Mouse (Mus musculus) intestine, embryonic 15.5 days (tissue): Measurements from ENCODE around the gene Tmem210. TPM values are rescaled to one million over a fixed set of nuclear protein-coding genes. Genes with fewer than 3 reads are reported as not detected.

Experiments
- ATAC-seq: fragments of 200-750 bp; cut with Nextera tagmentation; 2 replicates; pipeline ENCODE4 v1.8.0; 2017; ENCODE audit warnings: moderate TSS enrichment, moderate library complexity
- H3K27ac ChIP-seq: fragments of 300-500 bp; sonication (generic); 2 replicates; pipeline ENCODE4 v1.5.1; 2015; ENCODE audit warnings: mild to moderate bottlenecking, inconsistent platforms
- H3K27me3 ChIP-seq: fragments of 300-500 bp; sonication (generic); replicated peaks from 2 replicates; pipeline ENCODE4 v1.6.1; 2015; ENCODE audit warnings: inconsistent platforms
- H3K36me3 ChIP-seq: fragments of 300-500 bp; sonication (generic); 2 replicates; pipeline ENCODE4 v1.6.1; 2015; ENCODE audit warnings: inconsistent platforms
- H3K4me1 ChIP-seq: fragments of 300-500 bp; sonication (generic); replicated peaks from 2 replicates; pipeline ENCODE4 v1.6.1; 2015; ENCODE audit warnings: inconsistent platforms
- H3K4me2 ChIP-seq: fragments of 300-500 bp; sonication (generic); replicated peaks from 2 replicates; pipeline ENCODE4 v1.6.1; 2015; ENCODE audit warnings: mild to moderate bottlenecking, inconsistent platforms
- H3K4me3 ChIP-seq: fragments of 300-500 bp; sonication (generic); replicated peaks from 2 replicates; pipeline ENCODE4 v1.5.1; 2015; ENCODE audit warnings: inconsistent platforms
- H3K9ac ChIP-seq: fragments of 300-500 bp; sonication (generic); 2 replicates; pipeline ENCODE4 v1.6.1; 2015; ENCODE audit warnings: inconsistent platforms
- H3K9me3 ChIP-seq: fragments of 300-500 bp; sonication (generic); 2 replicates; pipeline ENCODE4 v1.6.1; 2016; ENCODE audit warnings: inconsistent platforms
- WGBS: fragments of 180-500 bp; shearing (Covaris S2); methylation state at CpG from one replicate; pipeline ENCODE4 v1.1.7; 2015; 5-methylcytosine and 5-hydroxymethylcytosine counted together
- polyA plus RNA-seq: library from polyadenylated mRNA; unstranded; fragments of >200 nt; fragmentation: Nextera tagmentation; extraction: Ambion mirVana; gene quantifications from 2 replicates; pipeline ENCODE4 v1.2.1, GENCODE M21; 2015

The Tmem210 gene
- polyA plus RNA-seq: not detected in 2 replicates

DNA sequence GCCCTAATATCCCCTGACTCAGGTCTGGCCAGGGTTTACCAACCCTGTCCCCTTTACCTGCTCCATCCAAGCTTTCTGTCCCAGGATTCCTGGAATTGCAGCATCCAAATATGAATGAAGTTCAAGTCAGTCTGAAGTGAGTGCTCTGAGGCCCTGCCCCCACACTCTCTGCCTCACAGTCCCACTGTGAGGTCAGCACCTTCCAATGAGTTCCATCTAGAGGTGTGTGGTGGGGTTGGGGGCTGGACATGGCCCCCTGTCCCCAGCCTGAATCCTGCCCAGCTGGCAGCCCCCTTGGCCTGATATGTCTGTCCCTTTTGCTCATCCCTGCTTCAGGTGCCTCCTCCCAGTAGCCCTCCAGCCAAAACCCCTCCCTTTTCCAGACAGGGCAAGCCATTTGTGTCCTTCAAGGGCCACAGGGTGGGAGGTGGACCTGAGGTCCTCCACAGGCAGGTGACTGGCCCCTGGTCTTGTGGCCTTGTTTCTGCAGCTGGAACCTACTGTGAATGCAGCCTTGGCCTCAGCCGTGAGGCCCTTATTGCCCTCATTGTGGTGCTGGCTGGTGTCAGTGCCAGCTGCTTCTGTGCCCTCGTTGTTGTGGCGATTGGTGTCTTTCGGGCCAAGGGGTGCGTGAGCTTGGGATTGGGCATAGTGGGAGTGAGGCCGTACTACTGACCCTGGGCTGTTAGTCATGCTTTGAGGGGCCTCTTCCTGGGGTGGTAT lies at the start of gene Tmem210:
Gene Tmem210, plus strand, starts transcription at position 219 of the 723 bp plus-strand sequence.
- peaks cover 29% of the 10 kb centered on the region for H3K4me1 ChIP-seq
- peak within 1 kb of the TSS; percentile 17 for H3K4me2 ChIP-seq
- H3K27me3 ChIP-seq: peaks cover 53% of the 10 kb centered on the region
- H3K36me3 ChIP-seq: peaks cover 17% of the 10 kb centered on the region
- no peak within 1 kb of the TSS for H3K4me3 ChIP-seq
- no peaks in the 10 kb centered on the region for H3K9me3 ChIP-seq
- H3K9ac ChIP-seq: no peak within 1 kb of the TSS; the same call in 1 of the 2 replicates
- WGBS: 89% methylated on average over 6 of the region's 6 CpGs
- peak within 1 kb of the TSS; percentile 71 for H3K27ac ChIP-seq
- no peak for ATAC-seq

DNA sequence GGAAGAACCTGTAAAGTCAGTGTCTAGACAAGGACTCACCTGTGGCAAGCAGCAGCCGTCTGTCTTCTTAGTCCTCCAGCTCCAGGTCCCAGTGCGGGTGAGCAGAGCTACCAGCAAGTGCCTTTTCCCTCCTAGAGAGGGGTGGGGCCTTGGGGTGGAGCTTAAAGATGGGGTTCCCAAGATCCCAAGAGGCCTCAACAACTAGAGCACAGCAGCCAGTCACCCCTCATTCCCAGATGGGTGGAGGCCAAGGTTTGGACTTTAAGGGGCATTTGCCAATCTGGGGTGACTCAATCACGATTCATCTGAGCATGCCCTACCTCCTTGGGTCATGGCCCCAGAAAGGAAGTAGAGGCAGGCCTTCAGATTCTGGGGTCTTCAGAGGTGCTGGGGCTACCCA lies 48.2 kb upstream of the Tmem210 start:
- H3K9ac ChIP-seq: no peak overlapping the region
- WGBS: 96% methylated on average over 3 of the region's 3 CpGs

DNA sequence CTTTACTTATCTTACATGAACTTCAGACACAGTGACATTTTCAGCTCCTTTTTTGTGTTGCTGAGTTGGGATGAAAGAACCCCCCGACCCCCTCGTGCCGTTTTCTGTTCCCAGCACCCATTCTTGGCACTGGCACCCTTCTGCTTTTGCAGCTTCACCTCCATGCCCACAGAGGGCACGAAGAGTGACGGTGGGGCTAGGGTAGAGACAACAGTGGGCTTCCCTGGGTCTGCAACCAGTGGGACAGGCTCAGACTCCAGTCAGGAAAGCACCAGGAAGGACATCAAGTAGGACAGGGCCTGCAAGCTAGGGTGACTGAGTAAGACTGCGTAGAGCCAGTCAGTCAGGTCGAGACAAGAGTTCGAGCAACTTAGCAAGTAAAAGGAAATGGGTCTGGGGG lies 47.6 kb upstream of the Tmem210 start:
- Histone ChIP-seq H3K4me1 (peaks cover 18% of the 10 kb centered on the region), H3K27me3 (peaks cover 6% of the 10 kb centered on the region), H3K4me3 (peak overlapping the region; percentile 55), H3K9me3 (no peaks in the 10 kb centered on the region), H3K27ac (peak overlapping the region; percentile 72; the same call in 1 of the 2 replicates), H3K4me2 (peak overlapping the region; percentile 97), H3K9ac (0 out of 2 replicates have a peak overlapping the region, but pooled peaks have one; percentile 15), H3K36me3 (no peaks in the 10 kb centered on the region)
- peak; percentile 10; the same call in 1 of the 2 replicates for ATAC-seq
- 51% methylated on average over 8 of the region's 8 CpGs for WGBS

More for the DNA sequence above, 48.2 kb upstream of the Tmem210 start:
- Histone ChIP-seq H3K4me1 (peaks cover 18% of the 10 kb centered on the region), H3K4me2 (no peak overlapping the region), H3K4me3 (no peak overlapping the region), H3K27ac (no peak overlapping the region), H3K27me3 (peaks cover 6% of the 10 kb centered on the region), H3K9me3 (no peaks in the 10 kb centered on the region), H3K36me3 (no peaks in the 10 kb centered on the region)
- ATAC-seq: no peak

DNA sequence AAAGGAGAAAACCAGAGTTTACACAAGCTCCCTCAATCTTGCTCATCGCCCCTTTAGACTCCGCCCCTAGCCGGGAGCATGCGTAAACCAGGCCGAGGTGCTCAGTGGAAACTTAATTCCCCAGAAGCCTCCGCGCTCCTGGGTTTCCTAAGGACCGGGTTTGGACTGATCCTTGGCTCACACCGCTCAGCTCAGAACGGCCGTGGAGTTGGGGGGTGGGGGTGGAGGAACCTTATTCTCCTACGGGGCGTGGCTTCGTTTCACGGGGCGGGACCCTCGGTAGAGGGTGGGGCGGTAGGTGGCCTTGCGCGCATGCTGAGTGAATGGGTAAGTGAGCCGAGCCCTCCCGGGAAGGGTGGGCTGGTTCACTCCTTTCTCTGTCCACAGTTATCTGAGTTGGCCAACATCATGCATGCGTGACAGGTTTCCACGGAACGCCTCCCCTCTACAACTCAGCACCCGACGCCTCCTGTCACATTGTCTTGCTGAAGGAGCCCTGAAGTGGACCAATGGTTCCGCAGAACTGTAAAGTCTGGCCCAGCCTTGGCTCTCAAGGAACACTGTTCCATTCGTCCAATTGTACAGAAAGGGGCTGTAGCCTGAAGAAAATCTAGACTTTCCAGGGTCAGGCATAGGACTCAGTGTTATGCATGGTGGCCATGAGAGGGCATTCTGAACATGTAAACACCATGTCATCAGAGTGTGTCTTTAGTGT lies 47.1 kb upstream of the Tmem210 start:
- 0 out of 2 replicates have a peak overlapping the region, but pooled peaks have one; percentile 15 for H3K9ac ChIP-seq

DNA sequence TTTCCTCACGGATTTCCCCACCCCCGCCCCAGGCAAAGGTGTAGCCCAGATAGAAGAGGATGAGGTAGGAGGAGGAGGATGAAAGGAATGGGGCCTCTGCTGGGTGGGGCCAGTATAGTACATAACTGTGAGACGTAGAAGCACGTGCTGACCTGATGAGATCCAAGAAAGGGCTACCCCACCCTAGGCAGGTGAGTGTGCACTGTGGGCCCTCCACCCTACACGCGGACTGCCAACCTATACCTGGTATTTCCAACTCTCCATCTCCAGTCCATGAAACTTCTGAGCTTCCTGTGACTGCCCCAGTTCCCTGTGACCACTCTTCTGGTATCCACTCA lies 46.5 kb upstream of the Tmem210 start:
- Histone ChIP-seq H3K27ac (peak overlapping the region; percentile 72; the same call in 1 of the 2 replicates), H3K9ac (peak overlapping the region; percentile 57; the same call in 1 of the 2 replicates), H3K4me2 (peak overlapping the region; percentile 97), H3K4me1 (peaks cover 20% of the 10 kb centered on the region), H3K36me3 (no peaks in the 10 kb centered on the region), H3K4me3 (peak overlapping the region; percentile 55), H3K27me3 (peaks cover 6% of the 10 kb centered on the region), H3K9me3 (no peaks in the 10 kb centered on the region)
- WGBS: 12% methylated on average over 6 of the region's 6 CpGs
- peak; percentile 63 for ATAC-seq

More for the DNA sequence above, 47.1 kb upstream of the Tmem210 start:
- peak overlapping the region; percentile 97 for H3K4me2 ChIP-seq
- peak overlapping the region; percentile 55 for H3K4me3 ChIP-seq
- peak overlapping the region; percentile 72 for H3K27ac ChIP-seq
- no peaks in the 10 kb centered on the region for H3K36me3 ChIP-seq
- peaks cover 6% of the 10 kb centered on the region for H3K27me3 ChIP-seq
- H3K4me1 ChIP-seq: peaks cover 20% of the 10 kb centered on the region
- H3K9me3 ChIP-seq: no peaks in the 10 kb centered on the region
- ATAC-seq: peak; percentile 80
- WGBS: 2% methylated on average over 29 of the region's 29 CpGs

DNA sequence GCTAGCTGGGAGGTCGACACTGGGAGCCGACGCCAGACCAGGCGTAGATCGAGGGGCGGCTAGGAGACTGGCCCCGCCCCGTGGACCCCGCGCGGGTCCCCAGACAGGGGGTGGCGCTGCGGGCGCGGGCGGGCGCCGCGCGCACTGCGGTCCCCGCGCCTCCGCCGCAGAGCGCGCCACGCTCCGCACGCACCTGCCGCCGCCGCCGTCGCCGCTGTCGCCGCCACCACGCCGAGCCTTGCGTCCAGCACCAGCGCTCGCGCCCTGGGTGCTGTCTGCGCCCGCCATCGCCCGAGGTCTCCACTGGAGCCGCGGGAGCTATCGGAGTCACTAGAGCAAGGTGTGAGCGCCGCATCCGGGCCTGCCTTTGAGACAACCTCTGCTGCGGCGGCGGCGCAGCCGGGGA lies 45.8 kb upstream of the Tmem210 start, which contains the start of the genes Rnf208 and Cysrt1:
Gene Rnf208, plus strand, starts transcription at position 155 of the 406 bp plus-strand sequence.
Gene Cysrt1, minus strand, starts transcription at position 352 of the 406 bp plus-strand sequence.
- Histone ChIP-seq H3K9ac (peak within 1 kb of the TSS; percentile 57), H3K36me3 (no peaks in the 10 kb centered on the region), H3K27ac (peak within 1 kb of the TSS; percentile 72), H3K4me3 (peak within 1 kb of the TSS; percentile 55), H3K4me1 (peaks cover 23% of the 10 kb centered on the region), H3K9me3 (no peaks in the 10 kb centered on the region), H3K27me3 (peaks cover 6% of the 10 kb centered on the region), H3K4me2 (peak within 1 kb of the TSS; percentile 97)
- WGBS: under 1% methylated on average over 51 of the region's 59 CpGs
- ATAC-seq: no peak

DNA sequence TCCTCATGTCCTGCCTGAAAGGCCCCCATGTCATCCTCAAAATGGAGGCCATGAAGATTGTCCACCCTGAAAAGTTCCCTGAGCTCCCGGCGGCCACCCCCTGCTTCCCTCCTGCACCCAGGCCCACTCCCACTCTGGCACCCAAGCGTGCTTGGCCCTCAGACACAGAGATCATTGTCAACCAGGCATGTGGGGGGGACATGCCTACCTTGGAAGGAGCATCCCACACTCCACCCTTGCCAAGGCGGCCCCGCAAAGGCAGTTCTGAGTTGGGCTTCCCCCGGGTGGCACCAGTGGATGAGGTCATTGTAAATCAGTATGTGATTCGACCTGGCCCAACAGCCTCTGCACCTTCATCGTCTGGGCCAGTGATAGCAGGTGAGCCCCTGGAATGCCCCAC lies 44.6 kb upstream of the Tmem210 start:
- no peak for ATAC-seq
- H3K36me3 ChIP-seq: 0 out of 2 replicates have a peak, but pooled peaks cover 3% of the 10 kb centered on the region
- H3K27ac ChIP-seq: no peak overlapping the region
- 0 out of 2 replicates have a peak overlapping the region, but pooled peaks have one; percentile 55 for H3K4me3 ChIP-seq
- WGBS: 67% methylated on average over 8 of the region's 8 CpGs
- H3K9ac ChIP-seq: no peak overlapping the region
- H3K4me2 ChIP-seq: peak overlapping the region; percentile 97
- no peaks in the 10 kb centered on the region for H3K9me3 ChIP-seq
- peaks cover 17% of the 10 kb centered on the region for H3K4me1 ChIP-seq
- H3K27me3 ChIP-seq: peaks cover 6% of the 10 kb centered on the region

- H3K4me1 ChIP-seq: peaks cover 17% of the 10 kb centered on the region
- 0 out of 2 replicates have a peak overlapping the region, but pooled peaks have one; percentile 8 for H3K9ac ChIP-seq
- no peak for ATAC-seq
- peaks cover 6% of the 10 kb centered on the region for H3K27me3 ChIP-seq
- no peak overlapping the region for H3K4me3 ChIP-seq
- H3K36me3 ChIP-seq: peaks cover 9% of the 10 kb centered on the region; the same call in 1 of the 2 replicates
- H3K4me2 ChIP-seq: no peak overlapping the region
- H3K9me3 ChIP-seq: no peaks in the 10 kb centered on the region
- 87% methylated on average over 4 of the region's 4 CpGs for WGBS
- H3K27ac ChIP-seq: no peak overlapping the region
Measured at GRCm38 (mm10) chr2:25244144-25244543, 43.8 kb upstream of the Tmem210 start.

GRCm38 (mm10) chr2:25246183-25247072 lies 41.5 kb upstream of the Tmem210 start, which contains the start of gene AL732309.1:
TSS of gene AL732309.1 (minus strand) at chr2:25246863.
- Histone ChIP-seq H3K27ac (peak within 1 kb of the TSS; percentile 36; the same call in 1 of the 2 replicates), H3K27me3 (peaks cover 6% of the 10 kb centered on the region), H3K4me3 (no peak within 1 kb of the TSS), H3K4me2 (peak within 1 kb of the TSS; percentile 24; the same call in 1 of the 2 replicates), H3K9ac (no peak within 1 kb of the TSS), H3K4me1 (peaks cover 11% of the 10 kb centered on the region), H3K36me3 (peaks cover 18% of the 10 kb centered on the region), H3K9me3 (no peaks in the 10 kb centered on the region)
- ATAC-seq: peak; percentile 74
- 80% methylated on average over 10 of the region's 10 CpGs for WGBS

DNA sequence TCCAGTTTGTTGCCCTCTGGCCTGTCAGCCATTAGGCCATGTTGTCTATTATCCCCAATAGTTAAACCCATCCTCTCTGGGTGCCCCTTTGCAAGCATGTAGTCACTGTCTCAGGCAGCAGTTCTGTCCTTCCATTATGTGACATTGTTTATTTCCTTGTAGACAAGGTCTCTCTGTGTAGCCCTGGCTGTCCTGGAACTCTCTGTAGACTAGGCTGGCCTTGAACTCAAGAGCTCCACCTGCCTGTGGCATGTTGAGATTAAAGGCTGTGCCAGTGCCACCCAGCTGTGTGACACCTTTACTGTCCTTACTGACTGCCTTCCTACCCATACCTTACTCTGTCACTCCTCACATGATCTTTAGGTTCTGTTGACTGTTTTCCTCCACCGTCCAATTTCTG lies 35.6 kb upstream of the Tmem210 start:
- no peak overlapping the region for H3K27ac ChIP-seq
- no peak overlapping the region for H3K4me3 ChIP-seq
- no peak overlapping the region for H3K9ac ChIP-seq
- no peaks in the 10 kb centered on the region for H3K27me3 ChIP-seq
- H3K36me3 ChIP-seq: peaks cover 27% of the 10 kb centered on the region
- WGBS: 92% methylated on average over 1 of the region's 1 CpGs
- H3K4me2 ChIP-seq: no peak overlapping the region
- ATAC-seq: no peak
- H3K9me3 ChIP-seq: no peaks in the 10 kb centered on the region
- peaks cover 18% of the 10 kb centered on the region for H3K4me1 ChIP-seq

- Histone ChIP-seq H3K4me3 (peak within 1 kb of the TSS; percentile 92), H3K27me3 (no peaks in the 10 kb centered on the region), H3K4me2 (peak within 1 kb of the TSS; percentile 92), H3K9ac (peak within 1 kb of the TSS; percentile 77), H3K9me3 (no peaks in the 10 kb centered on the region), H3K27ac (peak within 1 kb of the TSS; percentile 69), H3K36me3 (peaks cover 13% of the 10 kb centered on the region; the same call in 1 of the 2 replicates), H3K4me1 (peaks cover 18% of the 10 kb centered on the region)
- WGBS: 0% methylated on average over 39 of the region's 39 CpGs
- peak; percentile 90 for ATAC-seq
Measured at GRCm38 (mm10) chr2:25255284-25255779, 32.6 kb upstream of the Tmem210 start, which contains the start of gene Tmem203. TSS of gene Tmem203 (plus strand) at chr2:25255439.
